Mouse (Mus musculus): ENCODE results near the gene Tmem19. TPM values are rescaled to one million over a fixed set of nuclear protein-coding genes. Genes with fewer than 3 reads are reported as not detected.

The Tmem19 gene
- 10 to 100 TPM; 28.6 to 30.6 TPM for total RNA-seq (2021)
- polyA plus RNA-seq (2012; rRNA removed) = 7.8 and 12.1 TPM in 2 replicates
- long read RNA-seq, transcript Tmem19-204 (6 exons, 3,084 nt) = minor isoform, 5 of 27 reads
- long read RNA-seq, transcript Tmem19-201 (7 exons, 3,012 nt) = major isoform, 12 of 27 reads
- long read RNA-seq, partial matches to known transcripts = 1 of 27 reads
- long read RNA-seq, other reads (novel, unspliced or antisense) = 9 of 27 reads

DNA sequence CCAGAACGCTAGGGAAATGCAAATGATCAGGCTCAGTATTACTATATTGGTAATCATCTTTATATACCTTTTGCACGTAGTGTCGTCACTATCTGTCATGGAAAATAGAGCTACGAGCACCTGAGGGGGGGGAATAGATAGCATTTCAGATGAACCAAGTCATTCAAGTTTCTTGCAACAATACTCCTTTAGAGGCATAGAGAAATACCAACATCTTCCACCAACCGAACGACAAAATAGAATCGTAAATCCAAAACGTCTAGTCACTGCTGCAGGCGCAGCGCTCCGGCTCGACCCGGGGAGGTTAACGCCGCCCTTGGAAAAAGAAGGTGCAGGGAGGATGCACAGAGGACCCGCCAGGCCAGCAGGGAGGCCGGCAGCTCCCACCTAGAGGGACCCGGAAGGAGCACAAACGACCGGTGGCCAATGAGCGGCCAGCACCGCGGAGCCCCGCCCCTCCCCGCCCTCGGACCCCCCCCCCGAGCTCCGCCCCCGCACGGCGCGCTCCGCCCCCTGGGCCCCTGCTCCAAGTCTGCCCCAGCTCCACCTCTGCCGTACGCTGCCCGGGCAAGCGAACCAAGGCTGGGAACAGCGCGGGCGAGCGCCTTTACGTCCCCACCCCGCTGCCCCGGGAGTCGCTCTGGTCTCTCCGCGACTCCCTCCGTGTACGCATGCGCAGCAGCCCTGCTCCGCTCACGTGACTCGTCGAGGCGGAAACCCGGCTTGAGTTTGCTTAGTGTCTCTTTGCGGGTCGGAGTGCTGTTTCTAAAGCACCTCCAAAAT lies at the start of gene Tmem19:
Tmem19 (minus strand) TSS at position 662 of the 783 bp plus-strand sequence.
- DNase-seq = peak; percentile 98

- DNase-seq = peak; percentile 55
Observed at GRCm38 (mm10) chr10:115406393-115406792, 44.1 kb upstream of the Tmem19 start.

DNA sequence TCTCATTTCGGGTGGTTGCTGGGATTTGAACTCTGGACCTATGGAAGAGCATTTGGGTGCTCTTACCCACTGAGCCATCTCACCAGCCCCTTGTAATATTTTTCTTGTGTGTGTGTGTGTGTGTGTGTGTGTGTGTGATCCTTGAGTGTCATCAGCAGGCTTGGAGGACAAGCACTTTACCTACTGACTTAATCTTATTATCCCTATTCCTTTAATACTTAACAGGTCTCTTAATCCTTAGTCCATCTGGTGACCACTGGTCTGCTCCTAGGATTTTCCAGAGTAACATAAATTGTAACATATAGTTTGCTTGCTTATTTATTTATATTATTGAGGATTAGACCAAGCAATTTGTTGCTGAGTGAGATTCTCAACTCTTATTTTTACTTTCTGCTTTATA lies 29.6 kb upstream of the Tmem19 start:
- DNase-seq = no peak

- DNase-seq = no peak
Observed at GRCm38 (mm10) chr10:115391076-115391475, 28.8 kb upstream of the Tmem19 start.

- DNase-seq = no peak
Observed at GRCm38 (mm10) chr10:115387891-115388290, 25.6 kb upstream of the Tmem19 start.

DNA sequence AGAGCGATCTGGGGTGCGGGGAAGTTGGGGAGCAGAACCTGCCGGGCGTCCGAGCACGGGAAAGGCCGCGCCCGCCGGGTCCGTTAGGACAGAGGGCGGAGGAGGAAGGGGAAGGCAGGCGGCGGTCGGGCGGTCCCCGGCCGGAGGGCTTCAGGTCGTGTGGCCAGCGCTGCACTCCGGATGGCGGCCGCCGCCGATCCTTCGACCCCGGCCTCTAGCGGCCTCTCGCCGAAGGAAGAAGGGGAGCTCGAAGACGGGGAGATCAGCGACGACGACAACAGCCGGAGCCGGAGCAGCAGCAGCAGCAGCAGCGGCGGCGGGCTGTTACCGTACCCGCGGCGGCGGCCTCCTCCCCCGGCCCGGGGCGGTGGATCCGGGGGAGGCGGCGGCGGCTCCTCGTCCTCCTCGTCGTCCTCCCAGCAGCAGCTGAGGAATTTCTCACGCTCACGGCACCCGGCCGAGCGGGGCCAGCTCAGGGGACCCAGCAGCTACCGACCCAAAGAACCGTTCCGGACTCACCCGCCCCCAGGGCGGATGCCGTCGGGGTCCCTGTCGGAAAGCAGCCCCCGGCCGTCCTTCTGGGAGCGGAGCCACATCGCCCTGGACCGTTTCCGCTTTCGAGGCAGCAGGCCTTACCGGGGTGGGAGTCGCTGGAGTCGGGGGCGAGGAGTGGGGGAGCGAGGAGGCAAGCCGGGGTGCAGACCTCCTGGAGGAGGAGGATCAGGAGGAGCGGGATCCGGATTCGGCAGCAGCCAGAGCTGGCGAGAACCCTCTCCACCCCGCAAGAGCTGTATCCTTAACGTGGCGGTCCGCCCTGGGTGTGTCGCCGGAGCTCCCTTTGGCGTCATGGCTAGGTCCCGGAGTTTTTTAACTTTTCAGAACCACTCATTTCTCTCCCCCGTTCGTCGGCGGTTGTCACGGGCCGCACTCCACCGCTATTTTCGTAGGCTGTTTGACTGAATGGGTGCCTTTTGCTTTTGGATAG lies 23.0 kb upstream of the Tmem19 start:
- peak; percentile 83 for DNase-seq

DNA sequence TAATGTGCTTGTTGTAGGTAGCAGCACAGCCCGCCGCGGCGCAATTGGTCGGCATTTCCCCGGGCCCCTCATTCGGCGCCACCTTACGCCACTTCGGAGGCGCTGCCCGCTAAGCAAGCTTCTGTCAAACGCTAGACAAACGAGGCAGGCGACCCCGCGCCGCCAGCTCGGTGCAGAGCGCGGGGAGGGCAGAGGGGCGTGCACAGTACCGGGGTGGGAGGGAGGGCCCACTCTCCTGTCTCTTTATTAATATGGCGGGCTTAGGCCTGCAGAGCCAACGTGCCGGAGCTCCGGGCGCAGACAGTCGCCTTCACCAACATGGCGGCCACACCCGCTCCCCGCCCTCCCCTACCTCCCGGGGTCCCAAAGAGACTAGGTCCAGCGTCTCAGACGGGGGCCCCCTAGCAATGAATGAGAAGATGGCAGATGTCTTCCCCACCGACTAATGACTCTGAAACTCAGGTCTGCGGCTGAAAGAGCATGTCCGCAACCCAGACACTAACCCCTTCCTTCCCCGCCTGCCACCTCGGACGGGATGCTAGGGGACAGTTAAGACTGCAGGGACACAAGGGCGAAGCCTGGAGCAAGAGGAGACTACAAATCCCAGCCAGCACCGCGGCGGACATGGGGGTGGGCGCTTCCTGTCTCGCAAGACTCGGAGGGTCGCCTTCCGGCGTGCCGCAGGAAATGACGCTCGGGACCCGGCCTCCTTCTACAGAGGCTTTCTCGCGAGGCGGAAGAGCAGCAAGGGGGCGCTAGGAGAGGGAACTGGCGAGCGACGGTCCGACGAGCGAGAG lies 22.1 kb upstream of the Tmem19 start, which contains the start of the genes Thap2 and Zfc3h1:
Thap2 (minus strand) TSS at position 223 of the 797 bp plus-strand sequence.
Zfc3h1 (plus strand) TSS at position 739 of the 797 bp plus-strand sequence.
- peak; percentile 98 for DNase-seq

DNA sequence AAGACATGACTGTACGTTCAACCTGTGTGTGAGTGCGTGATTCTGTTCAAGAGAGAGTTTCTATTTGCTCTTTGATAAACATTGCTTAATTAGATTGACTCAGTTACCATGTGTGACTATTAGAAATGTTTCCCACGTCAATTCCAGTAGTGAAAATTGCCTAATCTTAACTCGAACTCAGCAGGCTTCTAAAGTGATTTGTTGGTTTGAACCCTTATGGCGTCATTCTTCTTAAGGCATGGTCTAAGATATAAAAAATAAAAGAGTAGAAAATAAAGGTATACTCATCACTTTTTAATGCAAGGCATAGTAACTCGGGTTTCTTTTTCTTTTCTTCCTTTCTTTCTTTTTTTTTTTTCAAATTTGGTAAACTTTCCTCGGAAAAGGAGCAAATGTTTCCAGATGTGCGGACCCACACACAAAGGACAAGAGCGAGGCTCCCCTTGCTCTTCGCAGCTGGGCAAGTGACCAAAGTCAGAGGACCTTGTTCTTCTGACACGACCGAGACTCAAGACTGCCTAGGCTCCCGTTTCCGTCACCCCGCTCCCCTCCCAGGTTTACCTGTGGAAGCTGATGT lies 21.4 kb upstream of the Tmem19 start:
- DNase-seq = no peak

- DNase-seq = no peak
Observed at GRCm38 (mm10) chr10:115382846-115383643, 20.7 kb upstream of the Tmem19 start.

DNA sequence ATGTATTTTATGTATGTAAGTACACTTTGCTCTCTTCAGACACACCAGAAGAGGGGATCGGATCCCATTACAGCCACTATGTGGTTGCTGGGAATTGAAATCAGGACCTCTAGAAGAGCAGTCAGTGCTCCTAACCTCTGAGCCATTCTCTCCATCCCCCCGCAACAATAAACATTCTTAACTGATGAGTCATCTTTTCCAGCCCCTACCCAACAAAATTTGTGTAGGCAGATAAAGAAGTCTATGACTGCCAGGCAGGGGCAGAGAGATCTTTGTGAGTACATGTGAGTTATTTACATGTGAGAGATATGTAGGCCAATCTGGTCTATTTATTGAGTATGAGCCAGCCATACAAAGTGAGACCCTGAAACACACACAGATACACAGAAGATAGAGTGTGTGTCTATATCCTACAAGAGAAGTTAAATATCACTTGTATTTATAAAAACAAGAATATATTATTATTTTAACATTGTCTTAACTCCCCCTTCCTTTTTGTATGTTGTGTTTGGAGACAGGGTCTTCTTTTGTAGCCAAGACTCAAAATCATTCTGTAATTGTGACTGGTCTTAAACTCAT lies 19.3 kb upstream of the Tmem19 start:
- no peak for DNase-seq

- DNase-seq = no peak
Observed at GRCm38 (mm10) chr10:115363151-115363550, 850 bp upstream of the Tmem19 start.

DNA sequence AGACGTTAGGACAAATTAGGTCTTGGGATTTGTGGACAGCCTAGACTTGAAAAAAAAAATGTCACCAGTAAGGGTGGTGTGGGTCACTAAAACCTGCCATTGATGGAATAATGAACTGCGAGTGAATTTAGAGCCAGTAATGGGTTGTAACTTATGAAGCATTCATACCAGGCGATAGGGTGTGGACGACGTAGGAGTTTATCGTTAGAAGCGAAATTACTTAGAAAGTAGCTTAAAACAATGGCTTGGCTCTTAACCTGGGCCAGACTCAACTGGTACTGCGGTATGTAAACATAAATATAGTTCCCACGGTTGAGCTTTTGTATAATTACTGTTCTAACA lies 293 bp upstream of the Tmem19 start:
- DNase-seq = no peak

DNA sequence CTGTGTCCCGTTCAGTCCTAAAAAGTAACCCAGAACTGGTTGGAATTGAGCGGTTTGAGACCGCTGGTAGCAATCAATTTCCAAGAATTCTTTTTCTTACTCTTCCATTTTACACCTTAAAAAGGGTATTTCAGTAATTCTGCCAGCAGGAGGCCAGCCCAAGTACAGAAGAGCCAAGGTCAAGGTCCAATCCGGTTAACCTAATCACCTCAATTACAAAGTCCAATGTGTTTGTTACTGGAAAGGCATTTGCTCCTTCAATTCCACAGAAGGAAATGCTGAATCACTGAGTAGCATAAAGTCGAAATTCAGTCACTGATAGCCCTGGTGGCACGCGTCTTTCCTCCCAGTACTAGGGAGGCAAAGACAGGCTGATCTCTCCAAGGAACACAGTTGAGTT lies 3.2 kb downstream of the Tmem19 start:
- DNase-seq = no peak

DNA sequence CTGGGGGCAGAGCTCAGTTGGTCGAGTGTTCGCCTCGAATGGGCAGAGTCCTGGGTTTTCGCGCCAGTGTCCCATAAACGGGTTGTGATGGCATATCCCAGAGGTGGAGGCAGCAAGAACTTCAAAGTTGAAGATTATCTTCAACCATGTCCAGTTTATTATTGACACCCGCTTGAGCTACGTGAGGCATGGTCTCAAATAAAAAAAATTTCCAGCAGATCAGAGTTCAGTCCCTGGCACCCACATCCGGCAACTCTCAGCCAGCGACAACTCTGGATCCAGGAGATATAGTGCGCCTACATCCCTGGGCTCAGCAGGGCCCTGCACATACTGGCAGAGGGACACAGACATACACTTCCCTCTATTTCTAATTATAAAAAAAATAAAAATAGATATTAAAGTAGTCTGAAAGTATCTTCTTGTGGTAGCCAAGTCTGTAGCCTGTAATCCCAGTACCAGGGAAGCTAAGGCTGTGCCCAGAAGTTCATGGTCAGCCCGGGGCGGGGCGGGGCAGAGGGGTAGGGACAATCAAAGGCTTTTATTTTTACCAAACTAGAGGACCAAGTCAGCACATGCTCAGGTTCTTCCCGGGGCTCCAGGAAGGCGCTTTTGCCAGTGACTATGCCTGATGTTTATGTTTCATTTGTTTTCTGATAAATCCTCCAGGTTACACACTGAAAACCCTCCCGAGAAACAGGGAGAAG lies 3.9 kb downstream of the Tmem19 start:
- DNase-seq = no peak

- DNase-seq = no peak
Observed at GRCm38 (mm10) chr10:115356106-115356505, 6.2 kb downstream of the Tmem19 start.

DNA sequence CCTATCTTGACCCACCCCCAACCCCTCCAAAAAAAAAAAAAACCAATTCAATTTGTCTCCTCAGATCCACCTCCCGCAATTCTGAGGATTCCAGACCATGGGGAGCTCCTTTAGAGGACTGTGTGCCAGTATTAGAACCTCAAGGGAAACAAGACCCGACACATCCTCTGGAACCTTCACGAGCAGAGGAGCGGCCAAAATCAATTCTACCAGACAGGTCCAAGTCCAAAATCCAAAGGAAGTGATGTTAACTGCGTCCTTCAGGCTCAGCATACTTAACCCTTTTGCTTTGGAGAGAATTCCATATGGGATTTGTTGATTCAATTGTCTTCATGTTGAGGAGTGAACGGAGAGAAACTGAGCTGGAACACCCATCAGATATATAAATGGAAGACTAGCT lies 7.3 kb downstream of the Tmem19 start:
- DNase-seq = no peak

GRCm38 (mm10) chr10:115354553-115354952 lies 7.7 kb downstream of the Tmem19 start:
- DNase-seq = no peak

GRCm38 (mm10) chr10:115350810-115351397 lies 11.4 kb downstream of the Tmem19 start:
- no peak for DNase-seq

GRCm38 (mm10) chr10:115349509-115349908 lies 12.8 kb downstream of the Tmem19 start:
- DNase-seq = no peak

Data from adrenal gland, adult 2 months (tissue).